Mouse (Mus musculus) T-cell, adult 2 months (primary cell): ENCODE measurements around the gene Wdr66.

Experiments used
- DNase-seq: peaks from one replicate; pipeline ENCODE4 v3.0.0; 2022; ENCODE audit warnings: low spot score

Gene Wdr66

DNA sequence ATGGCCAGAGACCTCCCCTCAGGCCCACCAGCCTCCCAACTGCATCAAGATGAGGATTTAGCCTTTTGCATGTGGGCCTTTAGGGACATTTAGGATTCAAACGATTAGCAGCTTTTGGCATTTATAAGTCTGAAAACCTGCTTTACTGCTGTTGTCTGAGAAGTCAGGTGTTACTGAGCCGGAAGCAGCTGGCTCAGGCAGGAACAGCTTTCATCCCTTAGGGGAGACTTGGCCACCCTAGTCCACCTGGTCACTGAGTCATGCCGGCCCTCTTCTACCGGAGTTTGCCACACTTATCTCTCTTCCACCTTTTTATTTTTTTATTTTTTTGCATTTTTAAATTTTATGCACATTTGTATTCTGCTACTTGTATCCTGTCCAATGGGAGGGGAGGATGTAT, 105.4 kb downstream of the Wdr66 start:
- no peak for DNase-seq

DNA sequence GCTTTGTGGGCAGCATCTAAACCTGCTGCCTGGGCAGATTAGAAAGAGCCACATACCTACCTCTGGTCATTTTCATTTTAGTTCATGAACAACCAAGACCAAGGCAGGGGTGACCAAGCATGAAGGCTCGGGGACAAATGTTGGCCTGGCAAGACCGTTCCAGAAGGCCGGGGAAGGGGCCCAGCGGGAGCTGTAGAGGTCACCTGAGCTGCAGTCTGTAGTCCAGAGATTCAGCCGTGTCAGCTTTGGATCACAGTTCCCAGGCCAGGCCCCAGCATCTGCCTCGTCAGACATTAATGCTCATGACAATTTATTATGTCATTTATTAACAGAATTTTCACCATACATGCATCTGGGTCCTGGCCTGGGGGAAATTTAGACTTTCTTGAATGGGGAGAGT, 107.5 kb downstream of the Wdr66 start:
- no peak for DNase-seq

DNA sequence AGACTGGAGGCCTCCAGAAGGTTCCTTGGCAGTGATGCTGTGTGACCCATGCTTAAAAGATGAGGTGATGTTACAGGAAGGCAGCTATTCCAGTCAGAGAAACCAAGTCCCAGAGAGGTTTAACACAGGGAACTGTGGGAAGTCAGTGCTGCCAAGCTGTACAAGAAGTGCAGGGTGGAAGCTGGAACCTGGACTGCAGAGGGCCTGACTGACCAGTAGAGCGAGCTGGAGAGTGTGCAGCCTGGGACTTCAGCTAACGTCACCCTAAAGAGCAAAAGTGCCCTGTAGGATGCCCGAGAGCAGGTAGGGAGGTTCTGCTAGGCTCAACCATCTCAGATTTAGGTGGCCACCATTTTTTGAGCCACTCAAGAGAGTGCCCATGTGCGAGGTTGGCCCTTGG, 111.0 kb downstream of the Wdr66 start:
- no peak for DNase-seq

DNA sequence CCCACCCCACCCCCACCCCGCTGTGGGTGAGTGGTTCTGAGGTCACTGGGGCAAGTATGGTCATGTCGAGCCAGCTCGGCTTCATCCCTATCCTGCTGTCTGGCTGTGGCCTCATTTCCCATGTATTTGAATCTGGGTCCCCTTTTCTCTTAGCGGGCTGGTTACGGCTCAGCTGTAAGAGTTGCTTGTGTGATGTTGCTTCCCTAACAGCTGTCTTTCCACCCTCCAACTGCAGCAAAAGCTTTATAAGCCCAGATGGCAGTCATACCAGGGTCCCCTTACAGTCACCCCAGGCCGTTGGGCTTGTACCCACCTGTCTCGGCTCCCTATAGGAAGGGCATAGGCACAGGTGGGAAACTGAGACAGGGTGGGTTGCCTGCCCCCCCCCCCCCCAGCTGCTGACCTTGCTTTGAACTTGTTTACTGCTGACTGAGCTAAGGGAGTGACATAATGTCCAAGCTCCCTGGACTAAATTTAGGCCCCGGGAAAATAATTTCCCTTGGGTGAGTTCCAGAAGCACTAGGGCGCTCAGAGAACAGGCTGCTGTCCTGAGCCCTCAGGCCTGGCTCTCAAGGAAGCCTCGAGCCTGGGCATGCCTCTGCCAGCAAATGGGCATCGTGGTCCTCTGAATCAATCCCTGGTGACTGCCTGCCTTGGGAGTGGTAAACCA, 112.5 kb downstream of the Wdr66 start:
- DNase-seq, result no peak

DNA sequence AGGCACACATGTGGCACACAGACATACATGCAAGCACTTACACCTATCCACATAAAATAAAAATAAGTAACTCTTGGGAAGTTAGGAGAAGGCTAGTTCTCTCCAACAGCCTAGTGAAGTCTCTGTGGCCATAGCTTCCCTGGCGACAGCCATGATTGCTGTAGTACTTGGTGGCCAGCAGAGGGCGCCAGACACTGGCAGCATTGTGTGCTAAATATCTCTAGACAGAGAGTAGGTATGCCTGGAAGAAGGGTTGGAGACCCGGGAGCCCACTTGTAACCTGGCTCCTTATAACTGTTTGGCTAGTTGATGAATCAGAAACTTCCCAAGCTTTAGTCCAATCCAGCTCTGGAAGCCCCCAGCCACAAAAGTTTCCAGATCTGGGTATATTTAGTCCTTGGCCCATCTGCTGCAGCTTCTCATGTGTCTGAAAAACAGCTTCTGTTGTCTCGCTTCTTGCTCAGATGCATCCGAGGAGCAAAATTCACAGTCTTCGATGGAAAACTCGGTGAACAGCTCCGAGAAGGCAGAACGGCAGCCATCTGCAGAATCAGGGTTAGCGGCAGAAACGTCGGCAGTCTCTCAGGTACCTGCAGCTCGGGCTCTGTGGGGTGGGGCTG, 117.1 kb downstream of the Wdr66 start:
- DNase-seq, result peak; percentile 40

DNA sequence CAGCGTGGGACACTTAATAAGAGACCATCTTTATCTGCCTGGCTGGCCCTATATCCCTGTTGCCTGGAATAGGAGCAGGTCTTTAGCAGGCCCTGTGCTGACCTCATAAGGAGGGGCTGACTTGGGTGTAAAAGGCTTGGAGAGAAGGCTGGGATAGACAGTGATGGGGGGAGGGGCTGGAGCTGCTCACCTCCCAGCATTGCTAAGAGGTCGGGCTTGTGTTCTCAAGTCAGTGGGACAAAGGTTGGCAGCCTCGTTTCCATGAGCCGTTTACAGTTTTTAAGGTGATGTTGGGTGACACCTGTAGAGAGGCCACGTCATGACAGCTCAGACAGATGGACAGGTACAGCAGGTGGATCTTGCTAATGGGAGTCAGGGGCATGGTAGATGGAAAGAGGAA, 118.1 kb downstream of the Wdr66 start:
- DNase-seq, result no peak

DNA sequence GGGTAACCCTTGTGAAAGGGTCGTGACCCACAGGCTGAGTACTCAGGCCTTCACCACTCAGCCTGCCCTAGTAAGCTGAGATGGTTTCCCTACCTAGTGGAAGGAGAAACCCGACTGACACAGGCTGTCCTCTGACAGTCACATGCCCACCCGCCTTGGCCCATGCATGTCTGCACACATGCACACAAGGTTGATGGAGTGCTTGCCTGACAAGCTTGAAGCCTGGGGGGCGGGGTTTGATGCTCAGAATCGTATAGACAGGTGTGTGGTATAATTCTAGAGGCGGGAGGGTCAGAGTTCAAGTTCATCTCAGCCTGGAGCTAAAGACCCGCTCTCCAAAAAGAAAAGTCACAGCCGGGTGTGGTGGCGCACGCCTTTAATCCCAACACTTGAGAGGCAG, 123.4 kb downstream of the Wdr66 start:
- no peak for DNase-seq

DNA sequence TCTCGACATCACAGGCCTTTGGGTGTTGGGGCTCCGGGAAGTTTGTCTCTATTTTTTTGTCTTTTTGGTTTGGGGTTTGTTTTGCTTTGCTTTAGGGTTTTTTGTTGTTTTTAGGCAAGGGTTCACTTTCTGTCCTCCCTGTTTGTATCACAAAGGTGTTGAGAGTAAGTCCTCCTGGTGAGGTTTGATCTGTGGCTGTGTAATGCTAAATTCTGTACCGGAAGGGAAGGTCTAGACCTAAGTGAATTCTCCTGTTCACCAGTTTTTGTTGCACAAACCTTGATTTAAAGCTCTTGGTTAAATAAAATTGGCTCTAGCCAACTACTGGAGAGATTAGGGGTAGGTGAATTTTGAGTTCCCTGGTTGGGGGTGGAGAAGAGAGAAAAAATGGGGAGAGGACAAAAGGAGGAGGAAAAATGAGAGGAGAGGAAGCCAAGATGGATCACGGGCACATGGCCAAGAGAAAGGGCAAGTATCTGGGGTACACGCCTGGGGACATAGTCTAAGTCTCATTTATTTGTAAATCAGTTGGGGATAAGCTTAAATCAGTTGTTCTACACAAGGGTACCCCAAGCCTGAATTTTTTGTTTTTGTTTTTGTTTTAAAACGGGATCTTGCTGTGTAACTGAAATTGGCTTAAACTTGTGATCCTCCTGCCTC, 124.0 kb downstream of the Wdr66 start:
- no peak for DNase-seq

DNA sequence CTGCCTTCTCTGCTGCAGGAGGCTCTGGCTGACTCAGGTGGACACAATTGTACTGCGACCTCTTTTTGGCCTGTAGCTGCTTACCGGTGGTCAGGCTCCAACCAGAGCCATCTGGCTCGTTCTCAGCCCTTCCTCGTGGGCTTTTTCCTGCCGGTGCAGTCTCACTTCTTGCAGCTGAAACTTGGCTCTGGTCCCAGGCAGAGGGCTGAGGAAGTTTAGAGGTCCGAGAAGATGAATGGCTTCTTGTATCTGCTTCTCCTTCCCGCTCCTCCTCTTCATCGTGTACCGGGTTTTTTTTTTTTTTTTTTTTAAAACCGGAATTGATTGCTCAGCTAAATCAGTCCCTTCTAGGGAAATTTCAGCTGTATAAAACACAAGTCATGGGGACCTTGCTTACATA, 124.7 kb downstream of the Wdr66 start:
- no peak for DNase-seq
